Mouse (Mus musculus): ENCODE results near the gene Npas1.

GRCm38 (mm10) chr7:16460566-16460965, 17.0 kb downstream of the Npas1 start:
- TF ChIP-seq HCFC1 (IDR thresholded peaks at IDR 0.05; ENCODE audit: low read depth, low read length), result no peak
- TF ChIP-seq CTCF (IDR thresholded peaks at IDR 0.05 in 2 of 3, conservative IDR thresholded peaks at IDR 0.05 in 1 of 3; ENCODE audit: control insufficient read depth in 1 of 3, insufficient read depth in 1 of 3, low read depth in 2 of 3, low read length in 3 of 3, poor library complexity in 1 of 3, severe bottlenecking in 1 of 3), result no peak
- no peak for TF ChIP-seq CHD1 (IDR thresholded peaks at IDR 0.05; ENCODE audit: low read depth, low read length)
- no peak for TF ChIP-seq POLR2A (IDR thresholded peaks at IDR 0.05; ENCODE audit: control insufficient read depth in 1 of 2, insufficient read depth in 1 of 2, low read depth in 1 of 2, low read length in 2 of 2, poor library complexity in 1 of 2)
- TF ChIP-seq BHLHE40 (IDR thresholded peaks at IDR 0.05; ENCODE audit: borderline replicate concordance, low read depth, low read length), result no peak
- TF ChIP-seq KAT2A (conservative IDR thresholded peaks at IDR 0.05; ENCODE audit: low read depth, low read length), result no peak
- no peak for TF ChIP-seq ZNF384 (IDR thresholded peaks at IDR 0.05; ENCODE audit: low read depth, low read length)
- TF ChIP-seq POLR2AphosphoS2 (IDR thresholded peaks at IDR 0.05; ENCODE audit: low read length), result no peak
